ENCODE assay signal across 8 mouse cellular contexts in the genomic region with DNA sequence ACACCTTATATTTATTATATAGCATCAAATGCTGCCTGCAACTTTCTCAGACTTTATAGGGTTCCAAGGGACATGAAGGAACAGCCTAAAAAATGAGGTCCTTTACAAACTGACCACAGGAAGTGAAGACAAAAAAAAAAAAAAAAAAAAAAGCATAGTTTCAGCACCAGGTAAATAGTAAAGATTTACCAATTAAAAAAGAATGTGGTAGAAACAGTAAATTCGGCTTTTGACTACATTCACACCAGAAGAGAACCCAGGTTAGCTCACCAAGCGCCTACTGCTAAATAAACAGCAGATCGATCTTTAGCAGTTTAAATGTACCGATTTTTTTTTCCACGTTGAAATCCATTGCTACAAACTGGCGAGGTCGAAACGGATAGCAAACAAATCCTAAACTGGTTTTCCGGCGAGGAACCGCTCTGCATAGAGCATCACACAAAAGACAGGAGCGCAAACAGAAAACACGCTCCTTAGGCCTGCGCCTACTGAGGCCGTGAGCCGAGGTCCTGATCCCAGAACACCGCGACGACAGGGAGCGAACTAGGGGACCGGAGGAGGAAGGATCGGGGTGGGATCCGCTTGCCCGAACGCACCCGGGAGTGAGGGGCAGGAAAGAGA. TPM values are rescaled to one million over a fixed set of nuclear protein-coding genes. Genes with fewer than 3 reads are reported as not detected.
DNase-seq lines count a peak whose midpoint lies in the region; ATAC-seq and TF ChIP-seq lines count a peak whose summit lies in the region.

No protein-coding gene starts in this region.

- no peaks in the 10 kb centered on the region for H3K27me3 ChIP-seq in kidney, embryonic 14.5 days (ENCODE audit: control insufficient read depth, insufficient read depth, low read length)
- no peaks in the 10 kb centered on the region for H3K27me3 ChIP-seq in Patski
- no peaks in the 10 kb centered on the region for H3K27me3 ChIP-seq in forebrain, embryonic 14.5 days (replicated peaks; ENCODE audit: control insufficient read depth, insufficient read depth, low read length)

- intact Hi-C loops in left cerebral cortex, postnatal 25 days (cut with DNase I): loop anchor here (5.0 kb wide), 2 partner anchors 39 to 76 kb away; no protein-coding TSS in a partner anchor

- no peaks in the 10 kb centered on the region for H3K9me3 ChIP-seq in kidney, embryonic 14.5 days (ENCODE audit: control insufficient read depth, low read length)
- H3K9me3 ChIP-seq in forebrain, embryonic 14.5 days (replicated peaks; ENCODE audit: control insufficient read depth, low read length): no peaks in the 10 kb centered on the region

- H3K4me1 ChIP-seq in kidney, embryonic 14.5 days (ENCODE audit: control insufficient read depth, insufficient read depth, low read length): peaks cover 5% of the 10 kb centered on the region; the same call in 1 of the 2 replicates
- peaks cover 6% of the 10 kb centered on the region; the same call in 1 of the 2 replicates for H3K4me1 ChIP-seq in forebrain, embryonic 14.5 days (ENCODE audit: control insufficient read depth, insufficient read depth, low read length)

- in situ Hi-C loops in Patski (cut with MboI; ENCODE audit: low pct_unique_long_range_greater_than_20kb): loop anchor here (10.0 kb wide), 1 partner anchor 103 kb away; no protein-coding TSS in a partner anchor

- CTCF ChIA-PET in Patski (lab: Charles Lee): interaction anchor here (2.3 kb wide), 1 partner anchor 12 kb away, joined by 8 read pairs; no protein-coding TSS in a partner anchor

- H3K4me3 ChIP-seq in kidney, embryonic 14.5 days (ENCODE audit: low read length): peak overlapping the region; percentile 87
- peak overlapping the region; percentile 80 for H3K4me3 ChIP-seq in forebrain, embryonic 14.5 days (ENCODE audit: low read depth, low read length)
- peak overlapping the region; percentile 84 for H3K4me3 ChIP-seq in macrophage (ENCODE audit: inconsistent target)

- H3K36me3 ChIP-seq in kidney, embryonic 14.5 days (ENCODE audit: control insufficient read depth, insufficient read depth, low read length): no peaks in the 10 kb centered on the region
- no peaks in the 10 kb centered on the region for H3K36me3 ChIP-seq in forebrain, embryonic 14.5 days (ENCODE audit: control insufficient read depth, insufficient read depth, low read length)
- H3K36me3 ChIP-seq in macrophage (ENCODE audit: inconsistent target): no peaks in the 10 kb centered on the region

- peaks cover 59% of the 10 kb centered on the region for H3K79me2 ChIP-seq in macrophage (ENCODE audit: inconsistent target)

- TF ChIP-seq CTCF in Patski (IDR thresholded peaks at IDR 0.05): no peak

- peak overlapping the region; percentile 93 for H3K9ac ChIP-seq in kidney, embryonic 14.5 days (ENCODE audit: low read depth, low read length)
- peak overlapping the region; percentile 97 for H3K9ac ChIP-seq in forebrain, embryonic 14.5 days (ENCODE audit: low read length)

- ATAC-seq in kidney, embryonic 14.5 days (ENCODE audit: low FRiP score, low TSS enrichment): peak; percentile 47; the same call in 1 of the 2 replicates
- ATAC-seq in Patski: peak; percentile 48
- ATAC-seq in forebrain, embryonic 14.5 days: peak; percentile 60

- POLR2A ChIA-PET in Patski (lab: Charles Lee): interaction anchor here (0.8 kb wide), 1 partner anchor 15 kb away, joined by 3 read pairs; no protein-coding TSS in a partner anchor

- WGBS in kidney, embryonic 14.5 days: under 1% methylated on average over 22 of the region's 26 CpGs
- WGBS in forebrain, embryonic 14.5 days: under 1% methylated on average over 26 of the region's 26 CpGs
- WGBS in macrophage (ENCODE audit: missing documents): 4% methylated on average over 26 of the region's 26 CpGs

- DNase-seq in kidney, postnatal 10 days: no peak
- no peak for DNase-seq in Patski (ENCODE audit: low read depth, low spot score)
- DNase-seq in forebrain, embryonic 14.5 days (ENCODE audit: low spot score): peak; percentile 51
- DNase-seq in spleen, postnatal 36 days (ENCODE audit: low spot score in 2 of 2): no peak
- no peak for DNase-seq in left cerebral cortex, postnatal 25 days (ENCODE audit: low spot score in 2 of 2)
- DNase-seq in ovary, postnatal 14 days (ENCODE audit: low spot score): no peak

- peak overlapping the region; percentile 96 for H3K27ac ChIP-seq in kidney, embryonic 14.5 days (ENCODE audit: low read depth, low read length)
- peak overlapping the region; percentile 99 for H3K27ac ChIP-seq in forebrain, embryonic 14.5 days (ENCODE audit: low read depth, low read length)
- H3K27ac ChIP-seq in macrophage: peak overlapping the region; percentile 59

- H3K4me2 ChIP-seq in kidney, embryonic 14.5 days (replicated peaks; ENCODE audit: low read depth, low read length): peak overlapping the region; percentile 52
- H3K4me2 ChIP-seq in forebrain, embryonic 14.5 days (ENCODE audit: low read length): peak overlapping the region; percentile 43

RNA-seq across cellular contexts. Expression of a gene that starts 0.9 kb away (rescaled TPM):
- polyA plus RNA-seq in kidney, embryonic 14.5 days (2014; fragmentation: Nextera tagmentation; extraction: Ambion mirVana): 60.1 and 95.8 TPM in 2 replicates
- 137 TPM for polyA plus RNA-seq in Patski (2021)
- 65.2 and 66.1 TPM in 2 replicates for polyA plus RNA-seq in forebrain, embryonic 14.5 days (2014; fragmentation: Nextera tagmentation; extraction: Ambion mirVana)
- total RNA-seq in macrophage (2018; cell fraction: chromatin; rRNA removed): 10 to 100 TPM; 13.1 to 73.9 (median 45.0) TPM
- 100 to 1,000 TPM in 1 of 26 experiments, 10 to 100 TPM in 25; 24.1 to 108 (median 58.6) TPM for total RNA-seq in macrophage (2018; cell fraction: cytosol; rRNA removed)
- total RNA-seq in macrophage (2018; cell fraction: nucleus; rRNA removed): 100 to 1,000 TPM in 14 of 26 experiments, 10 to 100 TPM in 12; 53.3 to 221 (median 101) TPM
- polyA plus RNA-seq in macrophage (2018): 64.0 to 109 TPM (median 66.5 TPM) in 3 replicates
- total RNA-seq in left cerebral cortex, postnatal 25 days (2021): 100 to 1,000 TPM; 149 to 151 TPM

RNA-seq across cellular contexts. Expression of a gene that starts 41.9 kb away (rescaled TPM):
- 36.7 and 75.0 TPM in 2 replicates for polyA plus RNA-seq in kidney, embryonic 14.5 days (2014; fragmentation: Nextera tagmentation; extraction: Ambion mirVana)
- polyA plus RNA-seq in Patski (2021) (39.5 TPM), macrophage (2018) (18.6 to 30.0 TPM (median 23.4 TPM) in 3 replicates)
- polyA plus RNA-seq in forebrain, embryonic 14.5 days (2014; fragmentation: Nextera tagmentation; extraction: Ambion mirVana): 34.4 and 35.3 TPM in 2 replicates
- total RNA-seq in macrophage (2018; cell fraction: chromatin; rRNA removed): 10 to 100 TPM in 24 of 26 experiments, 1 to 10 TPM in 2; 8.4 to 40.6 (median 25.6) TPM
- 10 to 100 TPM; 15.0 to 29.6 (median 24.5) TPM for total RNA-seq in macrophage (2018; cell fraction: cytosol; rRNA removed)
- 10 to 100 TPM; 10.8 to 50.8 (median 24.4) TPM for total RNA-seq in macrophage (2018; cell fraction: nucleus; rRNA removed)
- 10 to 100 TPM; 19.8 to 21.4 TPM for total RNA-seq in left cerebral cortex, postnatal 25 days (2021)
